Mouse (Mus musculus): ENCODE results near the gene Pi16.
"Not testable (repeated sequence)": the region's sequence is repeated elsewhere in the genome, so short reads cannot be mapped to it uniquely, and the experiment has no call there.

Gene Pi16

GRCm38 (mm10) chr17:29330221-29330620 lies 12.7 kb downstream of the Pi16 start:
- DNase-seq (ENCODE audit: low spot score in 2 of 2) = no peak

DNA sequence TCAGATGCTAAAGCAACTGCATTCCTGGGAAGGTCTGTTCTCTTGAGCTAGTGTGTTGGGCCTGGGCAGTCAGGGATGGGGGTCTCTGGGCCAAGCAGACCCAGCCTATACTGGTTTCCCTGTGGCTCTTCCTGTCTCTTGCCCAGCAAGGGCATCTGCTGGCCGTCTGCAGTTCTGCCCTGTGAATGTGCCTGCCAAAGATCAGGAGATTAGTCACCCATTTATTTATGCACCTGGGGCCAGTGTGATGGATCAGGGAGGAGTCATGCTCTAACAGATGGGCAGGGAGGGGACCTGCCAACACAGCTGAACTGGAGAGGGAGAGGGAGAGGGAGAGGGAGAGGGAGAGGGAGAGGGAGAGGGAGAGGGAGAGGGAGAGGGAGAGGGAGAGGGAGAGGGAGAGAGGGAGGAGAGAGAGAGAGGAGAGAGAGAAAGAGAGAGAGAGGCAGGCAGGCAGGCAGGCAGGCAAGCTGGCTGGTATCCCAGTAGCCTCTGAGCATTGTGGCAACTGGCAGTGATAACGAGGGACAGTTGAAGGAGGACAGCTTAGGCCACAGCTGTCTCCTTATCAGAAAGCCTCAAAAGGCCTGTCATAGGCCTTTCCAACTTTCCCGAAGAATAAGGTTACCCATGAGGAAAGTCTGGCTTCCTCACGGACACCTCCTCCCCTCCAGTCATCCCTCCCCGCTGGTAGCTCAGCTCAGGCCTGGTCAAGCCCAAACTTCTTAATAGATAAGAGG lies 13.4 kb downstream of the Pi16 start:
- no peak for DNase-seq (ENCODE audit: low spot score in 2 of 2)

DNA sequence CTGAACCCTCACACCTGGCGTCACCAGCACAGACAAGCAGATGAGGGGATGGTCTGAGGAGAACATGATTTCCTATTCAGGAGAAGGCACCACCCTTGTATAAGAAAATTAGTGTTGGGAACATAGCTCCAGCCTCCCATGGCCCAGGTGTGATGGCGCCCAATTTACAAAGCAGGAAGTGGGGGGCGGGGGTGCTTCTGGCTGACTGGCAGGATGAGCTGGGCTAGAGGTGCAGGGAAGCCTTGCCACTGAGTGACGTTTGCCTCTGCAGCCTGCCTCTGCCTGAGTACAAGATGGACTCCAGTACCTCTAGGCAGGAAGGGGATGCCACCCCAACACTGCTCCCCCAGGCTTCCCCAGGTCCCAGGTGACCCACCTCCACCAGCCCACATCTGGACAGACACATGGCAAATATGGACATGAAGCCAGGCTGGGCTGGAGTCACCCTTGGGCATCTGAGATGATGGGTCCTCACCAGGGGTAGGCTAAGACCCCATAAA lies 14.8 kb downstream of the Pi16 start:
- DNase-seq (ENCODE audit: low spot score in 2 of 2) = no peak

GRCm38 (mm10) chr17:29336266-29336990 lies 18.9 kb downstream of the Pi16 start:
- DNase-seq (ENCODE audit: low spot score in 2 of 2) = no peak

GRCm38 (mm10) chr17:29337979-29338823 lies 20.7 kb downstream of the Pi16 start:
- DNase-seq (ENCODE audit: low spot score in 2 of 2) = no peak

DNA sequence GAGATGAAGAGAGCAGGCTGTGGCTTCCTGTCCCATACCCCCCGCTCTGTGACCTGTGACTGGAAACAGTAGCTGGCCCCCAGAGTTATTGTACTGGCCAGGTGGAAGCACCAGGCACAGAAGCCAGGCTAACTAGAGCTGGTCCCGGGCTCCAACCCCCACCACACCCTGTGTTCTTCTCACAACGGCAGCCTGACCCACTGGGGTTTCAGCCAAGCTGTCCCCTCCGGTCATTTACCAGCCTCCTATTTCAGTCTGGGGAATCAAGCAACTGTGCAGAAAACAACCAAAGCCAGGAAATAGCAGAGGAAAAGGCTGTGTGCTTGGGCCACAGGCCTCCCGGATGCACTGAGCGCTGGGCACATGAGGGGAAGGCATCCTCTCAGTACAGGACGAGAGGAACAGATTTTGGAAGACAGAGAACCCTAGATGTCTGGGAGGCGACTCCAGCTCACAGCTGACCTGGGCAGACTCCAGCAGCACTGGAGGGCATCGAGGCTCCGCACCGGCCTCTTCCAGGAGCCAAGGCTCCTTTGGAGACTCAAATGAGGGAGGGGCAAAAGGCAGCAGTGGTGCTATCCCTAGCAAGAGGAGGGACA lies 21.8 kb downstream of the Pi16 start:
- no peak for DNase-seq (ENCODE audit: low spot score in 2 of 2)

DNA sequence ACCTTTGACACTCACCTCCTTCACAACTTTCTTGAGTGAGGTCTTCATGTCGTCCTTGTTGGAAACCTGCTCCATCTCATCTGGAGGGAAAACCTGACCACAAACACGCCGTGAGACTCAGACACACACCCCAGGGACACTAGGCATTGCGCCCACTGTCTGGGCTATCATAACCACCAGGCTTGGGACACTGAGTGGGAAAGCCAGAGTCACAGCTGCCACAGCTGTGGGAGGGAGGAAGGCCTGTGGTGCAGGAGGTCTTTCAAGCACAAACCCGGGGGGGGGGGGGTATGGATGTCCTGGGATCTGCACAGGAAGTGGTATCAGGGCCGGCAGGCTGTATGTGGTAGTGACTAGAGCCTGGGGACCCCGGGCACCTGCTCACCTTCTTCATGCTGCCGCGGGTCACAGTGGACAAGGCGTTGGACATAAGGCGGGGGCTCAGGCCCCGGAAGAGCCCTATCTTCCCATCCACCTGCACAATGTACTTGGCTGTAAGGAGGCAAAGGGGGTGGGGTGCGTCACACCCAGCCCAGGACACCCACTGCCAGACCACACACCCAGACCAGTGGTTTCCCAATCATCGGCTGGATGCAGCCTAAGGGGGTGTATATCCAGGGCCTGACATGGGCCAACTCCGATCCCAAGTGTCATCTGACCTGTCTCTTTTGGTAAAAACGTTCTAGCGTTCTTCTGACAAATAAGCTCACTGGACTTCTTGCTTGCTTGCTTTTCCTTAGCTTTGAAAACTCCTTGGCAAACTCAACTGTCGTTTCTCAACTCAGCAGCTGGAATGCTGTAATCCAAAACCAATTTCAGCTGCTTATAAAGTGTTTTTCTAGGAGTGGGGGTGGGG lies 23.2 kb downstream of the Pi16 start:
- no peak for DNase-seq (ENCODE audit: low spot score in 2 of 2)

GRCm38 (mm10) chr17:29341591-29342003 lies 24.1 kb downstream of the Pi16 start:
- peak in 1 of 2 experiments; percentile 49 for DNase-seq (ENCODE audit: low spot score in 2 of 2)

- DNase-seq (ENCODE audit: low spot score in 2 of 2) = no peak
Measured at GRCm38 (mm10) chr17:29342010-29342910, 24.8 kb downstream of the Pi16 start.

GRCm38 (mm10) chr17:29343241-29343640 lies 25.8 kb downstream of the Pi16 start:
- no peak for DNase-seq (ENCODE audit: low spot score in 2 of 2)

- DNase-seq (ENCODE audit: low spot score in 2 of 2) = no peak
Measured at GRCm38 (mm10) chr17:29345272-29345671, 27.8 kb downstream of the Pi16 start.

GRCm38 (mm10) chr17:29346496-29347125 lies 29.1 kb downstream of the Pi16 start:
- no peak for DNase-seq (ENCODE audit: low spot score in 2 of 2)

DNA sequence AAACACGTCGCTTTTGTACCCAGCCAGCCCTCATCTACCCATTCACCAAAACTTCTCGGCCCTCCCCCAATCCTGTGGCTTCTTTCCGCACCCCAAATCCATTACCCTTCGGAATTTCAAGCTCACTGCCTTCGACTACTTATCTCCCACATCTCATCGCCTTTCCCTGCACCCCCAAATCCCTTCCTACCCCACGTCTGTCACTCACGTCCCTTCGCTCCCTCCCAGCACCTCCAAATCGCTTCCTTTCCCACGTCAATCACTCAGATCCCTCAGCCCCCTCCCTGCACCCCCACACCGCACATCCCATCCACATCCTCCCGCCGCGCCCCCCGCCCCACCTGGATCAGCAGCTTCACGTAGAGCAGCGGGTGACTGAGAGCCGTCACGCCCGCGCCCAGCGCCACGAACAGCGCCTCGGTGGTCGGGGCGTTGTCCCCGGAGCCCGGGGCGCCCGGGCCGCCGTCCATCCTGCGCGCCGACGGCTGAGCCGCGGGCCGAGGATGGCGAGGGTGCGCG lies 29.7 kb downstream of the Pi16 start:
- peak in 1 of 2 experiments; percentile 62 for DNase-seq (ENCODE audit: low spot score in 2 of 2)

DNA sequence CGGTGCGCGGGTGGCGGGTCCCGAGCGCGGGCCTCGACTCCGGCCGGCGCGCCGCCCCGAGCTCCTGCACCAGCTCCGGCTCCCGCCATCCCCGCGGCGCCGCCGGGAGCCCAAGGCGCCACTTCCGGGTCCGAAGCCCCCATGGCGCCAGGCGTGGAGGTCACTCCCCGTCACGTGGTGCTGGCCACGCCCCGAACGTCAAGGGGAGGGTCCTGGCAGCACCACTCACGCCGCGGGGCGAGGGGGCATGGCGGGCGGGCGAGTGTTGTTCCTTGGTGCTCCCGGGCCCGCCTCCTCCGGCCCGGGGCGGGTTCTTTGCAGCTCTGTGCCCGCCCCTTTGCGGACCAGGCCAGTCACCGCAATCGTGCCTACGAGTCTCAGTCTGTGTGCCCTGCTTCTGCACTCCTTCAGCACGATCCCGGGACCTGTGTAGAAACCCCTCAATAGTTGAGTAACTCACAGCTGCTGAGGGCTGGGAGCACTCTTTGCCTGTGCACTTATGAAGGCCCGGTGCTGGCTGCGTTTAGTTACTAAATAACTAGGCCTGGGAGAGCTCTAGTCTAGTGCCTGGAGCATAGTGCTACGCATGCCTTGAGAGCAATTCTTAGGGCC lies 30.3 kb downstream of the Pi16 start, which contains the start of gene Mtch1:
TSS of gene Mtch1 (minus strand) at position 290 of the 612 bp plus-strand sequence.
- DNase-seq (ENCODE audit: low spot score in 2 of 2) = peak; percentile 99

DNA sequence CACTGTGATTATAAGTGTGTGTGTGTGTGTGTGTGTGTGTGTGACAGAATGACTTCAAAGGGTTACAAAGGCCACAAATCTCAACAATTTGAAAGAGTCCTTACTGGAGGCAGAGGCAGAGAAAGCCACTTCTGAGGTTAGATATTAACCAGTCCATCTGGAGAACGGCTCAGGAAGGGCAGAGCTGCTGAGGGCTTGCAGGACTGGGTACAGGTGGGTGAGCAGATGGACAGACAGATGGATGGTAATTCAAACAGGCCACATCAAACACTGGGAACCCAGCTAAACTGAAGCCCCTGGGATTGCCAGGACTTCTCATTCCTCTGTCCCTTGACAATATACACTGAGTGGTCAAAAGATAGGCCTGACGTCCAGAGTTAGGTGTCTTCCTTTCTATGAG lies 31.5 kb downstream of the Pi16 start:
- no peak for DNase-seq (ENCODE audit: low spot score in 2 of 2)

DNA sequence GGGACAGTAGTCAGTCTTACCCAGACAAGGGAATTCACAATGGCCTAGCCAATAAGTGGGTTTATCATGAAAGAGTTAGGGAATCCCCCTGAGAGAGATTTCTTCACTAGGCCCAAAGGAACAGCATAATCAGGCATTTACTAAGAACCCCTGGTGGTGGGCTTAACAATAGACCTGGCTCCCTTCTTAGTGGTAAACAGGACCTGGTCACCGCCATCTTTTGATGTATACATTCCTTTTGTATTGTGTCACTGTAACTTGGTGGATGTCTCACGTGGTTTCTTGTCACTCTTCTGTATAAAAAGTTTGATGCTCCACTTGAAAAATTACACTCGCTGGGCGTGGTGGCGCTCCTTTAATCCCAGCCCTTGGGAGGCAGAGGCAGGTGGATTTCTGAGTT lies 33.6 kb downstream of the Pi16 start:
- DNase-seq (ENCODE audit: low spot score in 2 of 2) = not testable (repeated sequence)

GRCm38 (mm10) chr17:29355461-29355840 lies 38.0 kb downstream of the Pi16 start:
- DNase-seq (ENCODE audit: low spot score in 2 of 2) = no peak

- no peak for DNase-seq (ENCODE audit: low spot score in 2 of 2)
Measured at GRCm38 (mm10) chr17:29355841-29356478, 38.5 kb downstream of the Pi16 start.

All from spleen, postnatal 10 days (tissue).